Mouse (Mus musculus) cortical plate, adult 2 months (tissue): Measurements from ENCODE around the gene Gm10118. TPM values are rescaled to one million over a fixed set of nuclear protein-coding genes. Genes with fewer than 3 reads are reported as not detected.

Experiments
- H3K27ac ChIP-seq: fragments of 200-500 bp; 2 replicates; pipeline ENCODE4 v1.5.1; 2012; ENCODE audit warnings: low read length, control low read depth, inconsistent platforms; ENCODE audit not compliant: insufficient read depth
- H3K4me1 ChIP-seq: fragments of 200-500 bp; 2 replicates; pipeline ENCODE4 v1.6.1; 2011; ENCODE audit warnings: low read length; ENCODE audit not compliant: control insufficient read depth, insufficient read depth
- H3K4me3 ChIP-seq: fragments of 200-500 bp; 2 replicates; pipeline ENCODE4 v1.5.1; 2011; ENCODE audit warnings: mild to moderate bottlenecking, low read length, control low read depth; ENCODE audit not compliant: insufficient read depth
- CTCF ChIP-seq: fragments of 200-500 bp; IDR thresholded peaks from 2 replicates; pipeline ENCODE4 v1.5.1; 2011; ENCODE audit warnings: mild to moderate bottlenecking, control low read depth, low read length; ENCODE audit not compliant: insufficient read depth; ENCODE audit errors: extremely low read depth
- POLR2A ChIP-seq: fragments of 200-500 bp; IDR thresholded peaks from 2 replicates; pipeline ENCODE4 v1.6.1; 2011; ENCODE audit warnings: mild to moderate bottlenecking, low read length, control low read depth; ENCODE audit not compliant: insufficient read depth; ENCODE audit errors: extremely low read depth
- polyA plus RNA-seq: library from polyadenylated mRNA; depleted of rRNA; stranded (reverse); fragments of >200 nt; gene quantifications from 2 replicates; pipeline ENCODE4 v1.2.3, GENCODE M21; 2012; rRNA removed

The Gm10118 gene
- 3.3 and 3.6 TPM in 2 replicates for polyA plus RNA-seq

DNA sequence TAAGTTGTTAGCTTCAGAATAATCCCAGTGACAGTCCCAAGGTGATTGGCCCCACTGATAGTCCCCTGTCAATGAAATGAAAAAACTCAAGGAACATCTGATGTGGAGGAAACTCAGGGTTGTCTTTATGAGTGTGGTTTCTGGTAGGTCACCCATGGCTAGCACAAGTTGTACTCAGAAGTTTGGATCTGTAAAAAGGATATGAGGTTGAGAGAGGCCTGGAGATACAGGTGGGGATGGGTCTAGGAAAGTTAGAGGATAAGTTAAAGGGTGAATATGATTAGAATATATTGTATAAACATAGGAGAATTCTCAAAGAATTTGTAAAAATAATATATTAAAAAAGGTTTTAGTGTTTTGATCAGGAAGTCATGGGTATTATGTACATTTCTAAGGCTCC lies at the start of gene Gm10118:
TSS of gene Gm10118 (minus strand) at position 101 of the 400 bp plus-strand sequence.
- TF ChIP-seq POLR2A (no peak), CTCF (no peak)
- Histone ChIP-seq H3K4me3 (no peak within 1 kb of the TSS), H3K27ac (no peak within 1 kb of the TSS), H3K4me1 (no peaks in the 10 kb centered on the region)

DNA sequence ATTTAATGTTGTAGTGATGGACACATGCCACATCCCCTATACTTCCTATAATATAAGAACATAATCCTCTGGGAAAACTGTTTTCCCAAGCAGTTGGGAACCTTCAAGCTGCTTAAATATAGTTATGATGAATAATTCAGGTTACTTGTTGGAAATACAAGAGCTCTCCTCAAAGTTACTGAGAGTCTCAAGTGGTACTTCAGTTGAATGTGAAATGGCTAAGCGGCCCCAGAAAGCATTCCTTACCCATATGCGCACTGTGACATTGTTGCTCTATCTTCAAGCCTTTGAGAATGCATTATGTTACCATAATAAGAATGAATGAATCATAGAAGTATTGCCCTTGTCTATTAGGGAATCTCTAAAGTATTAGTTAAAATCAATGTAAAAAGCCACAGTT lies 45.1 kb upstream of the Gm10118 start:
- TF ChIP-seq CTCF (no peak), POLR2A (no peak)
- H3K27ac ChIP-seq, result no peak overlapping the region
- no peak overlapping the region for H3K4me3 ChIP-seq
- H3K4me1 ChIP-seq, result no peaks in the 10 kb centered on the region

DNA sequence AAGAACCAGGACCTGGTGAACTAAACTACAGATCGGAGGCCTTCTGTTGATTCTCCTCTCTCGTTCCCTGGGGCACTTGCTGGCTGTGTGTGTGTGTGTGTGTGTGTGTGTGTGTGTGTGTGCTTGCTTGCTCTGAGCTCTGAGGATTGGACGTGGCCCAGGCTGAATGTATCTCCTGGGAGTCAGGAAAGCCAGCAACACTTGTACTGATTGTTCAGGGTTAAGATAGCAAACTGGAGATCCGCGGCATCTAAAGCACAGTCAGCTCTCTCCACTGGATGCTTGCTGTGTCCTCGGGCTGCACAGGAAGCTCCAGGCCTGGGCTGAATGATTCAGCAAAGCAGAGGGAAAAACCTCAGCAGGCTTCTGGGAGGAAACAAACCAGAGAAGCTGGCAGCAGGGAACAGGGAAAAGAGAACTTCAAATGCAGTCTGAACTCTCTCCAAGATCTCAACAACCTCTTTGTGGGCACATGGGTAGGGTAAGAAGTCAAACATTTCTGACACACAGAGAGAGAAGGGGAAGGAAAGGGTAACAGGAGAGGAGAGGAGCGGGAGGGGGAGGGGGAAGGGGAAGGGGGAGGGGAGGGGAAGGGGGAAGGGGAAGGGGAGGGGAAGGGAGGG lies 27.2 kb upstream of the Gm10118 start:
- no peak overlapping the region for H3K4me3 ChIP-seq
- H3K4me1 ChIP-seq, result peaks cover 6% of the 10 kb centered on the region; the same call in 1 of the 2 replicates
- TF ChIP-seq POLR2A, result no peak
- no peak for TF ChIP-seq CTCF
- peak overlapping the region; percentile 45; the same call in 1 of the 2 replicates for H3K27ac ChIP-seq

DNA sequence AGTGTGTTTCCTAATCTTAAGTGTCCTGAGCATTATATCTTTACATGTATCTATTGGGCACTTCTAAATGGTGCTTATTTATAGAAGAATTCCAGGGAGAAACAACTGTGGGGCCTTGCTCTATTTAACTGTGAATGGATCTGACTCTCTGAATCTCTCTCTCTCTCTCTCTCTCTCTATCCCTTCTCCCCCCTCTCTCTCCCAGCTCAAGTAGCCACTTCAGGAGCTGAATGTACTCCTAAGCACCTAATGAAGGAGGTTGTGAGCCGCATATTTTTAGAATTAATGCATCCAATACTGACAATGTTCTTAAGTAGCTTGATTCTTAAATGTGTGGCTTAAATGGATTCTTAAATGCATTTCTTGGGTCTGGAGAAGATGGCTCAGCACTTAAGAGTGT lies 24.2 kb upstream of the Gm10118 start:
- no peak for TF ChIP-seq CTCF
- TF ChIP-seq POLR2A, result no peak
- Histone ChIP-seq H3K27ac (no peak overlapping the region), H3K4me1 (peaks cover 6% of the 10 kb centered on the region; the same call in 1 of the 2 replicates), H3K4me3 (no peak overlapping the region)

DNA sequence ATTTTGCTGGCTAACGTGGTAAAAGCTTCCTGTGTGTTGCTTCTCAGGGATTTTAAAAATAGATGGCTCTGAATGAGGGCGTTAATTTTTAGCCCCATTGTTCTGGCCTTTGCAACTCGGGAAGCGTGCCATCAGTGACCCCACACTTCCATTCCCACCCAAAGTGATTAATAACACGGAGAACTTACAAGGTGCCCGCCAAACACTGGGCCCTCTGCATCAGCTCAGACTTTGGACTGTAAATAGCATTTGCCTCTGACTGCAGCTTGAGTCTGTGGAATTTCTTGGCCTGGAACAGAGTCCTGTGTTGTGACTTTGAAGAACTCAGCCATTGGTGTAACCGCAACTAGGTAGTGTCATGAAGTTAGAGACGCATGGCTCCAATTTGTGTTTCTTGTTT lies 23.6 kb upstream of the Gm10118 start:
- Histone ChIP-seq H3K27ac (no peak overlapping the region), H3K4me1 (peaks cover 6% of the 10 kb centered on the region; the same call in 1 of the 2 replicates), H3K4me3 (no peak overlapping the region)
- no peak for TF ChIP-seq POLR2A
- TF ChIP-seq CTCF, result no peak

DNA sequence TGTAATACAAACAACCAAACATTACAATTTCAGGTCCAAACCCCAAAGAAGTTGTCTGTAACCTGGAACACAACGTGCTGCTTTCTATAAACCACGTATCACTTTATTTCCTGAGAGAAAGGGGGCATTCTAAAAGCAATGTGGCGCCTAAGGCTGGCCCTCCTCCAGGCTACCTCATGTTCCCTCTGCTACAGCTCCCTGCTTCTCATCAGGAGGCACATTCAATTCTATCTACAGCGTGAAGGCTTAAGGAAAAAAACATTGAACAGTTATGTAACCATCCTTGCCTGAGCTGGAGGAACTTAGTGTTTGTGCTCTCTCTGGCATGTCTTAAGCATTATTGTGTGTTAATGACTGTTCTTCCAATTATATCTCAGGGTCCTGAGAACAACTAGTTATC lies 20.0 kb upstream of the Gm10118 start:
- Histone ChIP-seq H3K27ac (no peak overlapping the region), H3K4me3 (no peak overlapping the region), H3K4me1 (no peaks in the 10 kb centered on the region; the same call in 1 of the 2 replicates)
- TF ChIP-seq CTCF, result no peak
- no peak for TF ChIP-seq POLR2A

DNA sequence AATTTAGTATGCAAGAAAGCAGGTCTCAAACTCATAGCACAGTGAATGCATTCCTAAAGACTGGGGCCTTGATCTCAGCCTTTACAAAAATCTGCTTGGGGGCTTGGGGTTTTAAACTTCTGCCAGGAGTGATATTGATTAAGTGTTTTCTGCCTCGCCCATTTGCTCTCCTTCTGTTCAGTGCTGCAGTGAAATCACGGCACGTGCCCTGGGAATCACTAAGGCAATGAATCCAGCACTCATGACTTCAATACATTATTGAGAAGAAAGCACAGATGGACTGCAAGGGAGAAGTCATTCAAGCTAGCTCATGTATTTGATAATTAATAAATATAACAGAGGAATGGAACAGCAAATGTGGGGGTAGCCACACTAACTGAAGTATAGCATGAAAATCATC lies 18.3 kb upstream of the Gm10118 start:
- no peaks in the 10 kb centered on the region; the same call in 1 of the 2 replicates for H3K4me1 ChIP-seq
- H3K27ac ChIP-seq, result no peak overlapping the region
- TF ChIP-seq CTCF (no peak), POLR2A (no peak)
- H3K4me3 ChIP-seq, result no peak overlapping the region

DNA sequence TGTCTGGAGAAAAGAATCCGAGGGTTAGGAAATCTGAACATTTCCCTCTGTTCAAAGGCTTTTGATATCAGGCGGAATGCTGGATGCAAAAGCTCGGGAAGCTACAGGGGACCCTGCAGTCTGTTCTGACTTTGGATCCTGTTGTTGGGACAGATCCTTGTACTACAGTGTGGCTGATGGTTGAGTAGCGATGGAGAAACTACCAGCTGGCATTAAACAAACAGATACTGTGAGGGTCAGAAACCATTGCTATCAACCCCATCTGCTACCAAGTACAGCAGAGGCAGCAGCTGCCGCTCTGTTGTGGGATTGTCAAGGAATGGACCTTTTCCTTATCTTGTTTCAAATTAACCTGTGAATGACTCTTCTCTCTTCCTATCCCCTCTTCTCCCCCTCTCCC lies 6.7 kb upstream of the Gm10118 start:
- TF ChIP-seq CTCF (no peak), POLR2A (no peak)
- no peak overlapping the region for H3K4me3 ChIP-seq
- no peaks in the 10 kb centered on the region; the same call in 1 of the 2 replicates for H3K4me1 ChIP-seq
- H3K27ac ChIP-seq, result no peak overlapping the region

DNA sequence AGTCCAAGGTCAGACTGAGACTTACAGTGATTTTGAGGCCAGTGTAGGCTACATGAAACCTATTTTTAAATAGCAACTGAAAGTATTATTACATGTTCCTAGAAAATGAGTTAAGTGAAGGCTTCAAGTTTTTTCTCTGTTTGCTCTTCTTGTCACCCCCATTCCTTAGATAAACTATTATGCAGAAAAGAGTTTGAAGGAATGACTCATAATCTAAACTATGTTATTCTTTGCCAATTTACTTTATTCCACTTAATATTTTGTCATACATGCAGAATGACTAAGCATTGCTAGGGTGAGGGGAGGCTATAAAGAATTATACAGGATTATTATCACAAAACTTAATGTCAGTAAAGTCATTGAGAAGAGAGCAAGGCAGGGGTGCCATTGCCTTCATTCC lies 18.4 kb downstream of the Gm10118 start:
- no peak overlapping the region for H3K27ac ChIP-seq
- no peaks in the 10 kb centered on the region for H3K4me1 ChIP-seq
- H3K4me3 ChIP-seq, result no peak overlapping the region
- TF ChIP-seq POLR2A (no peak), CTCF (no peak)

DNA sequence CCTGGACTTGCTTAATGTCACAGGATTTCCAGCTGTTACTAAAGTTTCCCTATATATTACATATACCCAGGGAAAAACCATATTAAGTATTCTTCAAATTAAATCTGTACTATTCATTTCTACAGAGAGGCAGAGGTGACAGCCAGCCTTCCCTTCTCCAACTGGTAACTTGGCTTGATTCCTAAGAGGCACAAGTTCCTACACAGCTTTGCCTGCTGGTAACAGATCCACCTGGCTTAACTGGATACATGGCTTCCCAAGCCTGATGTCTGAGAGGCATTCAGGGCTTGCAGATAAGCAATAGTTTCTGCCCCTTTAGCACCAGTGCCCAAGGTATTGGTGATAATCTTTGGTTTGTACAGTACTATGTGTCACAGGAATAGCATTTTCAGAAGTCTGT lies 27.3 kb downstream of the Gm10118 start:
- Histone ChIP-seq H3K27ac (no peak overlapping the region), H3K4me1 (no peaks in the 10 kb centered on the region), H3K4me3 (no peak overlapping the region)
- no peak for TF ChIP-seq POLR2A
- TF ChIP-seq CTCF, result no peak

DNA sequence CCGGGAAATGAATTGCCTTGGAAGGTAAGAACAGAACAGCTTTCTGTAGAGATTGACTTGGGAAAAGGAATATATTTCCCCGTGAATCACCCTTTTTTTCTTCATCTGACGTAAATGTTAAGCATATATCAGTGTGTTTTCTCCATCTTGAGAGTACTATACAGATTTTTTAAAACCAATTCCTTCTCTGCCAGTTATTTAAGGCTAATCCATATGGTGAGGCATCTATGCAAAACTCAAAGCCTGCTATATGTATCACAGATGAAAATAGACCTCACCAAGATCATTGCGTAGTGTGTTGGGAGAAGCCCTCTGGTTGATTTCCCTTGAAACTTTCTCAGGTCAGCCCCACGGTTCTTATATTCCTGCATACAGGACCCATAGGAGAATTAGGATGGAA lies 32.6 kb downstream of the Gm10118 start:
- no peak for TF ChIP-seq CTCF
- Histone ChIP-seq H3K4me1 (no peaks in the 10 kb centered on the region), H3K4me3 (no peak overlapping the region), H3K27ac (no peak overlapping the region)
